Mouse (Mus musculus) embryonic fibroblast, embryonic 13.5 days (primary cell): ENCODE results near the gene AI481877.

ENCODE experiments used
- CTCF ChIP-seq: IDR thresholded peaks from 2 replicates; pipeline ENCODE4 v1.5.1; 2011; ENCODE audit warnings: mild to moderate bottlenecking, control low read depth, low read length, moderate library complexity, borderline replicate concordance; ENCODE audit not compliant: insufficient read depth
- POLR2A ChIP-seq: IDR thresholded peaks from 2 replicates; pipeline ENCODE4 v1.6.1; 2011; ENCODE audit warnings: low read depth, mild to moderate bottlenecking, control low read depth, low read length, moderate library complexity

GRCm38 (mm10) chr4:59175929-59176328 is 37.1 kb upstream of the AI481877 start:
- no peak for TF ChIP-seq CTCF
- TF ChIP-seq POLR2A = no peak
